Mouse (Mus musculus) activated CD4-positive, CD25-positive, alpha-beta regulatory T cell, adult 4 months (primary cell): ENCODE data around the gene Srp72. TPM values are rescaled to one million over a fixed set of nuclear protein-coding genes. Genes with fewer than 3 reads are reported as not detected.

Experiments
- ATAC-seq: one replicate; pipeline ENCODE4 v1.8.0; 2017
- polyA plus RNA-seq, 2 experiments: library from polyadenylated mRNA; unstranded; fragments of 100-300 nt; shearing (Covaris generic); gene quantifications; one replicate each; pipeline ENCODE4 v1.2.1; 2017

The Srp72 gene
- polyA plus RNA-seq, result 100 to 1,000 TPM; 123 to 144 TPM

DNA sequence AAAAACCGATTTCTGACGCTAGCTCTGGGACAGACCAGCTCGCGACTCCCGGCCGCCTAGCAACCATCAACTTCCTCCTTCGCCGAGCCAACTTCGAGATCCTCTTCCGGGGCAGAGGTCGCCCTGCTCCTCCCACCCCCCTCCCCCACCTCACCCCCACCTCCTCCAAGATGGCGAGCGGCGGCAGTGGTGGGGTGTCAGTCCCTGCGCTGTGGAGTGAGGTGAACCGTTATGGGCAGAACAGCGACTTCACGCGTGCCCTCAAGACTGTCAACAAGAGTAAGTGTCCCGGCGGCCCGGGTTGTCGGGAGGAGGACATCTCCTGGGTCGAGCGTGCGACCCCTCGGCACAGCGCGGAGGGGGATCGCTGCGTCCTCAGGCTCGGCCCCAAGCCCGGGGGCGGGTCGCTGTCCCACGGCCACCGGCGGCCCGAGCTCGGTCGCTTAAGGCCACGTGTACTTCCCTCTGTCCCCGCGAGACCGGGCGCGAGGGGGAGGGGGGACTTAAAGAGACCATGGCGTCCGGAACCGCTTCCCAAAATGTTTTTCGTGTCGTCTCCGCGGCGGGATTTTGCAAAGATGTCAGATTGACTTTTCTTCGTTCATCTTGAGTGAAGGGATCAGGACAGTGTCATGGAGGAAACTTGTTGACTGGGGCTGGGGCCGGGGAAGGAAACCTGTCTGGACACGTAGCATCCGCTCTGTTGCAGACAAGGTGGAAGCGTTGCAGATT is at the start of gene Srp72:
Srp72 (plus strand) TSS at position 130 of the 732 bp plus-strand sequence.
- peak; percentile 86 for ATAC-seq

- ATAC-seq, result no peak
Measured at GRCm38 (mm10) chr5:76928124-76928832, 46.2 kb upstream of the Srp72 start.

- ATAC-seq, result no peak
Measured at GRCm38 (mm10) chr5:76929180-76929877, 45.2 kb upstream of the Srp72 start.

DNA sequence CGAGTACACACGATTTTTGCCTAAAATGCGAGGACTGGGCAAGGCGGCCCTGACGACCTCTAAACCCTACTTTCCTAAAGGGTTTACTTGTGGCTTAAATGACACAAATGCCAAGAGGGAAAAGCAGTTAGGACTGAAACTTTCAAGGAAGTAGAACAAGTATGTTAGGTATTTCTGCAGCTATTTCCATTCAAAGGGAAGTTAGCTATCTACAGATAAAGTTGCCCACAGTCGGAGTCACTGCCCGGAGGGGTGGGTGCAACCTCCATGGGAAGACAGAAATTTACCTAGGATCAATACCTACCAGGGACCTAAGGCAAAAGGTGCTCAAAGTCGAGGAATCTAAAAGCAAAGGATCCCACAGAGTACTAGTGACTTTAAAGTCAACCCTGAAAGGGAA is 34.8 kb upstream of the Srp72 start:
- ATAC-seq, result no peak

DNA sequence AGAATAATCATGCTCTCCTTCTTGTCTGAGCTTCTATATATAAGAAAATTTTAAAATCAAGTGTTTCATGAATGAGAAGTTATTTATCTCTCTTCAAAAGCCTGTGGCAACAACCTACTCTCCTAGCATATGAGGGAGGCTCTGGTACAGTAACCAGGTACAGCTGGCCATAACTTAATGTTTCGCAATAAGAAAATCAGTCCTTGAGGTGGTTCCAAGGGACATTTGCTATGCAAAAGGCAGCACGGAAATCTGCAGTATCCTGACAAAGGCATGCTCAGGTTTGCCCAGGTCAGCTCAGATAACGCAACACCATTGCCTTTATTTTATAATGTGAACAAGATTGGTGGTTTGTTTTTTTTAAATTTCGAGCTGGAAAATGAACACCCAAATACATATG is 32.5 kb upstream of the Srp72 start:
- ATAC-seq, result no peak

DNA sequence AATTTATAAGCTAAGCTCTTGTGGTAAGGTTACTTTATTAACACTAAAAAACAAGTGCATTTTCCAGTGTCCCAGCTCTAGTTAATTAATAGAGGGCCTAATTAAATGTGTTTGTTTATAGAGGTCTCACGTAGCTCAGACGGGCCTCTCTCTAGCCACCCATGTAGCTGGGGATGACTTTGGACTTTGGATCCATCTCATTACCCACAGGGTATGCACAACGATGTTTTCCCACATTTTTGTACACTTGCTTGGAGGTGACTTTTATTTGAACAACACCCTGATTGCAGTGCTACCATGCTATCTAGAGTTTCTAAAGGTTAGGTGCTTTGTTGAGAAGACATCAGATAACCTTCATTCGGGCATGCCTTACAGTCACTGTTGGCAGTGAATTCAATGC is 32.0 kb upstream of the Srp72 start:
- no peak for ATAC-seq

- no peak for ATAC-seq
Measured at GRCm38 (mm10) chr5:76944965-76945677, 29.4 kb upstream of the Srp72 start.

- ATAC-seq, result no peak
Measured at GRCm38 (mm10) chr5:76945678-76946033, 28.8 kb upstream of the Srp72 start.

DNA sequence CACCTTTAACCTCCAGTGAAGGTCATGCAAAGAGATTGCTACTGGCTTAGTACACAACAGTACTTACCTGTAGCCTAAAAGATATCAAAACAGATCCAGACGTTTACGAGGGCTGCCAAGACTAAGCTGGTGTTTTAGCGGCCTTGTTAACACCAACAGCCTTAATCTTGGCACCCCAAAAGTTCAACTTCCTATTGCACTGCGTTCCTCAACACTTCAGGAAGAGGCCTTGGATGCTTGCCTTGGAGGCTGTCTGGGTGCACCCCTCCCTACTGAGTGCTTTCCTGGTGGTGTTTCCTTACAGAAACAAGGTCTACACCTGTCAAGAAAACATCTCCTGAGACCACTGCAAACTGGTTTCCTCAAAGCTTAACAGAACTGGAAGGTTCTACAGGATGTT is 27.3 kb upstream of the Srp72 start:
- no peak for ATAC-seq

DNA sequence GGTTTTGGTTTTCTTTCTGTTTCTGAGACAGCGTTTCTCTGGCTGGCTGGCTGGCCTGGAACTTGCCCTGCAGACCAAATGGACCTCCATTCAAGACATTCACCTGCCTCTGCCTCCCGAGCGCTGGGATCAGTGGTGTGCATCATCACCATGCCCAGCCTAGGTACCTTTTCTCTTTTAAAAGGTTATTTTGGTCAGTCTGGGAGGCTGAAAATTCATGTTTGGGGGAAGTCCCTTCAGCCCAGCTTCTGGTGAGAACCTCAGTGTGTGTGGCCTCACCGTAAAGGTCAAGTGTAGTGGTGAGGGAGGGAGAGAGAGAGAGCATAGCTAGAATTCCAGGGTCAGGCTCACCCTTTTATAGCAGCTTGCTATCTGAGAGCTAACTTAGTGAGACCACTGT is 26.7 kb upstream of the Srp72 start:
- ATAC-seq, result no peak

DNA sequence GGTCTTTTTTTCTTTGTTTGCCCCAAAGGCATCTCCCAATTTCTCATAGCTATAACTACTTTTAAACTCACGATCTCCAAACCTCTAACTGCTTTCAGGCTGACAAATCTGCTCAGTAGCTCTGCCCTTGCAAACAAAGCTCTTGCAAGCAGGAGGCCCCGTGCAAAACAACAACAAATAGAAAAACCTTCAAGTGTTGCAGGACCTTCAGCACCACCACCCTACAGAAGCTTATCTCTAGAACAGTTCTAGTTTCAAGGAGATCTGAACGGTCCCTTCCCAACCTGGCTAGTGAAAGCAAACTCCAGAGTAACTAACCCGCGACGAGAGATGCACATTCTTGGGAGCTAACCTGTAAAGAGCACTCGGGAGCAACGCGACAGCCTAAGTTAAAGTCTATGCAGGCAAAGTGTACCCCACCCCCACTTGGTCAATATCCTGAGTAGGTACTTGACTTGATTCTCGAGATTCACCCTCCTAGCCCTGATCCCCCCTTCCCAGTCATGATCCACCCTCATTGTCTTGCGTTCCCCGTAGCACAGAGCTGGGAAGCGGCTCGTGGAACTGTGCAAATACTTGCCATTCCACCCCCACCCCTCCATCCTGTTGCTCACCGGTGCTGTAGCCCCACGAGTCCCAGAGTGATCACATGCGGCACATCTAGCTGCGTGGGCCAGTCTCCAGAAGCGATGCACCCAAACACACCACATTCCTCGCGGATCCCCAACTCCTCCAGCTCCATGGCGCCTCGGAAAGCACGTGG is 24.0 kb upstream of the Srp72 start:
- peak; percentile 41 for ATAC-seq

DNA sequence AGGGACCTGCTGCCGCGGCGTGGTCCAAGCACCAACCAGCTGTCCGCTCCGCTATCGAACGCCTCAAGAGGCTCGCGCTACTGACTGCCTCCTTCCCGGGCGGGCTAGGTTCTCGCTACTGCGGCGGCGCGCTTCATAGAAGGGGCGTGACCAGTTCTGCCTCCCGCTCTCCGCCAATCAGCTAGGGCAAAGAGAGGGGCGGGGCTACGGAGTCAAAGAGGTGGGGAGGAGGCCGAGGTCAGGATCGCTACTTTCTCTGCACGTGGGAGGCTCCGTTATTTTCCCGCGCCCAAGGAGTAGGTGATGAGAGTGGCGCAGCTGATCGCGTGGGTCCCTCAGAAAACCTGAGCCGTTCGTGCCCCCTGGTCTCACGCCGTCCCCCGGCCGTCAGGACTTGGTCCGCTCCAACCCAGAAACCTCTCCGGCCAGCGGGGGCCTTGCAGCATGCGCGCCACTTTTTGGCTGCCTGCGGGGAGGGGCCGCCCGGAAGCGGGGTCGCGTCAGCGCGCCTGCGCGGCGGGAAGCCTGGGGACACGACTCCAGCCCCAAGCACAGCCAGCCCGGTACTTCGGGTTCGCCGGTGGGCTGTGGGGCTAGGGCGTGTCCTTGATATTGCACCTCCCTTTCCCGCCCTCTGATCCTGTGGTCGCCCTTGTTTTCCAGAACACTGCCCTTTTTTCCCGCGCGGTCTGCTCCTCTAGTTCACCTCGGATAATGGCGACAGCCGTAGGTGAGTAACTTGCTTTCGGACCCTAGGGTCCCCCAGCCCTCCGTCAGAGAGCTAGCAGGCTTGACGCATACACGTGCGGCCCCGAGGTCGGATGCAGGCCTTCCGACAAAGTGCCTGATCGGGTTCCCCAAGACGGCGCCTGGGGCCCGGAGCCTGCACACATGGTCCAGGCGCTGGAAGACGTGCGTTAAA is 23.1 kb upstream of the Srp72 start, which contains the start of the genes Paics and Ppat:
Paics (plus strand) TSS at position 202 of the 922 bp plus-strand sequence.
Ppat (minus strand) TSS at position 473 of the 922 bp plus-strand sequence.
- ATAC-seq, result peak; percentile 90

GRCm38 (mm10) chr5:76952112-76953040 is 22.1 kb upstream of the Srp72 start:
- ATAC-seq, result no peak

DNA sequence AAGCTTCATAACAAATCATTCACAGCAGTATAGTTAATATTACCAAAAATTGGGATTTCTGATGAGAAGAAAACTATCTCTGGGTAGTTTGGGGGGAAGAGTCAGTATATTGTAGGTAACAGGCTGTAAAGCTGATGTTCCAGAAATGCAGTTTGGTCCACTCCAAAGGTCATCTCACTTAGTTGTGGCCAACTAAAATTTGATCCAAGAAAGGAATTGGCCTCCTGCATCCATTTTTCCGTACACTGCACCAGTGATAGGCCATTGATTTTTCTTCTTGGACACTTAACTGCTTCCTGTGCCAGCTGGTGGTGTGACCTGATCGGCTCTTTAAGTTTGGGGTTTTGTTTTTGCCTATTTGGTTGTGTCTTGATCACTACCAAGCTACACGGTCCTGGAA is 20.7 kb upstream of the Srp72 start:
- no peak for ATAC-seq

DNA sequence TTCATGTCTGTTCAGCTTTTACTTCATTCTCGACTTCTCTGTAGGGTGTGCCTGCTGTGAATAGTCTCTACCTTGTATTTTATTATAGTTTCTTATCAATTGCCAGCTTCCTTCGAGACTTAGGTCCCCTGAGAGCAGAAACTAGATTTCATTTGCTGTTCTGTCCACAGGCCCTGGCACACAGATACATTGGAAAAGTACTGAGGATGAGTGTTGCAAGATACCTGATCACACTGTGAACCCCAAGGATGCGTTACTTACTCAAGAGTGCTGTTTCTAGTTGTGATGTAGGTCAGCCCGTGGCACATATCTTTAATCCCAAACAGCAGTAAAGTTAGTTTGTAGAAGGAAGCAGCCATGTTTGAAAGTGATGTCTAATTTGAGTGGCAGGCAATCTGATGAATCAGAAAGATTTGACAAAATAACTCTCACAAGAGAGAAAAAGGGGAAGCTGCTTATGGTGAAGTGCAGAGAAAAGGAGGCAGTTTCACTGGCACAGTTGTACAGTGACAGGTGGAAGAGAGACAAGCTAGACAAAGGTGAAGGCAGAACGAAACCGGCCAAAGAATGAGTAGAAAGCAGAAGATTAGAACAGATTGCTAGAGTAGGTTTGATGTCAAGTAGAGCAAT is 20.1 kb upstream of the Srp72 start:
- ATAC-seq, result no peak

- ATAC-seq, result no peak
Measured at GRCm38 (mm10) chr5:76955474-76955873, 19.0 kb upstream of the Srp72 start.

DNA sequence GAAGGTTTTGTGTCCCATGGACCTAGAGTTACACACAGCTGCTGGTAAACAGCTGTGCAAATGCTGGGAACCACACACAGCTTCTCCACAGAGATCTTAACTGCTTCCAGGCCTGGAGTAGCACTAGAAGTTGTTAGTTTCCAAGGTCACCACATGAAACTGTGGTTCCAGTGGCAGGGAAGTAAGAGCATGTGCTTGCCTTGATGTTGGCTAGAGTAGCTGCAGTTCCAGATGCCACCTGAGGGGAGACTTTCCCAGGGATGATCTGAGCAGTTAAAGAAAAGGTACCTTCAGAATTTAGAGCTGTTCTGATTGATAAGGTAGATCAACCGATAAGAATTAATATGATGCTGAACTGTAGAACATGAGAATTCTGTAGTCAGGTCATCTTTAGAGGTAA is 16.5 kb upstream of the Srp72 start:
- ATAC-seq, result peak; percentile 40

- no peak for ATAC-seq
Measured at GRCm38 (mm10) chr5:76959587-76959986, 14.9 kb upstream of the Srp72 start.

DNA sequence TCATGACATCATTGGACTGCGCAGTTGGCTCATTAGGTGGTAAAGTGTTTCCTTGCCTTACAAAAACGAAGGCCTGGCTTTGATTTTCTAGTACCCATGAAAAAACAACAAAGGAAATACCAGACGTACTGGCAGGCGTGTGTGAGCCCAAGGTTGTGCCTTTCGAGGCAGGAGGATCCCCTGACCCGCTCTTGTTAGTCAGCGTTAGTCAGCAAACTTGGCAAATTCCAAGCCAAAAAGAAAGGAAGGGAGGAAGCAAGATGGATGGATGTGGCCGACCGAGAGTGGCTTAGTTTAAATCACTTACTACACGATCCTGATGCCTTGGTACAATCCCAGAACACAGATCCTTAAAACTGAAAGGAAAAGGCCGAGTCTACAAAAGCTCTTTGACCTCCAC is 11.9 kb upstream of the Srp72 start:
- ATAC-seq, result no peak
